Mouse (Mus musculus): Measurements from ENCODE around the gene Scube2. TPM values are rescaled to one million over a fixed set of nuclear protein-coding genes. Genes with fewer than 3 reads are reported as not detected.

Gene Scube2
- total and polyA plus RNA-seq, 3 experiments, result not detected

GRCm38 (mm10) chr7:109860162-109860561 lies 5.3 kb downstream of the Scube2 start:
- dilution Hi-C loops (cut with MboI; ENCODE audit: extremely low pct_ligation_motif_present, extremely low pct_unique_long_range_greater_than_20kb, low sequenced_read_pairs), result no loop called here
- H3K9ac ChIP-seq (ENCODE audit: insufficient read depth, low read depth), result no peak overlapping the region
- TF ChIP-seq RCOR1 (conservative IDR thresholded peaks at IDR 0.05; ENCODE audit: low read depth, low read length), result no peak
- TF ChIP-seq ZC3H11A (IDR thresholded peaks at IDR 0.05; ENCODE audit: low read depth, low read length), result no peak
- no peak for TF ChIP-seq MAFK (IDR thresholded peaks at IDR 0.05; ENCODE audit: insufficient replicate concordance, low read length)
- no peak for TF ChIP-seq POLR2A (IDR thresholded peaks at IDR 0.05; ENCODE audit: low read depth, low read length)
- no peak for DNase-seq (ENCODE audit: extremely low read depth)
- H3K4me3 ChIP-seq (replicated peaks in 1 of 3; ENCODE audit: low read depth in 2 of 3, low read length in 2 of 3, poor library complexity in 1 of 3), result no peak overlapping the region
- no peaks in the 10 kb centered on the region for H3K27me3 ChIP-seq (replicated peaks)
- in situ Hi-C loops (cut with MboI; ENCODE audit: low pct_ligation_motif_present, low pct_unique_long_range_greater_than_20kb, low sequenced_read_pairs), result no loop called here
- no peak overlapping the region for H3K27ac ChIP-seq (ENCODE audit: insufficient read depth, low read depth)
- no peak overlapping the region for H3K4me2 ChIP-seq (ENCODE audit: insufficient read depth, low read depth, poor library complexity, severe bottlenecking)
- H3K9me3 ChIP-seq (replicated peaks; ENCODE audit: low read length), result no peaks in the 10 kb centered on the region
- H3K36me3 ChIP-seq (replicated peaks in 1 of 2; ENCODE audit: control insufficient read depth in 1 of 2, insufficient read depth in 1 of 2, low read length in 1 of 2), result no peaks in the 10 kb centered on the region
- H3K79me2 ChIP-seq (replicated peaks; ENCODE audit: control insufficient read depth, extremely low read depth, insufficient read depth, poor library complexity, severe bottlenecking), result no peaks in the 10 kb centered on the region
- peaks cover 0 to 10% of the 10 kb centered on the region in 2 experiments; a peak in 1 of 4 replicates for H3K4me1 ChIP-seq (ENCODE audit: control insufficient read depth in 1 of 2, insufficient read depth in 2 of 2)

- 0 out of 2 replicates have a peak, but pooled peaks have one; percentile 6 for TF ChIP-seq BHLHE40 (IDR thresholded peaks at IDR 0.05; ENCODE audit: low read depth, low read length)
- TF ChIP-seq CTCF (conservative IDR thresholded peaks at IDR 0.05 in 1 of 2, IDR thresholded peaks at IDR 0.05 in 1 of 2; ENCODE audit: low read depth in 2 of 2, low read length in 2 of 2), result no peak
- Histone ChIP-seq H3K27ac (ENCODE audit: insufficient read depth, low read depth) (no peak overlapping the region), H3K9me3 (replicated peaks; ENCODE audit: low read length) (no peaks in the 10 kb centered on the region), H3K79me2 (replicated peaks; ENCODE audit: control insufficient read depth, extremely low read depth, insufficient read depth, poor library complexity, severe bottlenecking) (no peaks in the 10 kb centered on the region), H3K36me3 (replicated peaks in 1 of 2; ENCODE audit: control insufficient read depth in 1 of 2, insufficient read depth in 1 of 2, low read length in 1 of 2) (no peaks in the 10 kb centered on the region), H3K27me3 (replicated peaks) (no peaks in the 10 kb centered on the region), H3K4me3 (replicated peaks in 1 of 3; ENCODE audit: low read depth in 2 of 3, low read length in 2 of 3, poor library complexity in 1 of 3) (no peak overlapping the region), H3K9ac (ENCODE audit: insufficient read depth, low read depth) (no peak overlapping the region), H3K4me1 (ENCODE audit: control insufficient read depth in 1 of 2, insufficient read depth in 2 of 2) (peaks cover 0 to 10% of the 10 kb centered on the region in 2 experiments; a peak in 1 of 4 replicates), H3K4me2 (ENCODE audit: insufficient read depth, low read depth, poor library complexity, severe bottlenecking) (no peak overlapping the region)
- in situ Hi-C loops (cut with MboI; ENCODE audit: low pct_ligation_motif_present, low pct_unique_long_range_greater_than_20kb, low sequenced_read_pairs), result no loop called here
- no peak for DNase-seq (ENCODE audit: extremely low read depth)
- dilution Hi-C loops (cut with MboI; ENCODE audit: extremely low pct_ligation_motif_present, extremely low pct_unique_long_range_greater_than_20kb, low sequenced_read_pairs), result no loop called here
Observed at GRCm38 (mm10) chr7:109859354-109859753, 6.1 kb downstream of the Scube2 start.

- no peak overlapping the region for H3K27ac ChIP-seq (ENCODE audit: insufficient read depth, low read depth)
- H3K4me1 ChIP-seq (ENCODE audit: control insufficient read depth in 1 of 2, insufficient read depth in 2 of 2), result no peaks in the 10 kb centered on the region
- no peak overlapping the region for H3K4me2 ChIP-seq (ENCODE audit: insufficient read depth, low read depth, poor library complexity, severe bottlenecking)
- TF ChIP-seq USF2 (conservative IDR thresholded peaks at IDR 0.05; ENCODE audit: low read depth, low read length) (no peak), ZMIZ1 (IDR thresholded peaks at IDR 0.05; ENCODE audit: low read depth, low read length) (no peak)
- in situ Hi-C loops (cut with MboI; ENCODE audit: low pct_ligation_motif_present, low pct_unique_long_range_greater_than_20kb, low sequenced_read_pairs) (no loop called here), dilution Hi-C loops (cut with MboI; ENCODE audit: extremely low pct_ligation_motif_present, extremely low pct_unique_long_range_greater_than_20kb, low sequenced_read_pairs) (no loop called here)
- H3K36me3 ChIP-seq (replicated peaks in 1 of 2; ENCODE audit: control insufficient read depth in 1 of 2, insufficient read depth in 1 of 2, low read length in 1 of 2), result no peaks in the 10 kb centered on the region
- no peaks in the 10 kb centered on the region for H3K9me3 ChIP-seq (replicated peaks; ENCODE audit: low read length)
- no peak overlapping the region for H3K9ac ChIP-seq (ENCODE audit: insufficient read depth, low read depth)
- no peaks in the 10 kb centered on the region for H3K27me3 ChIP-seq (replicated peaks)
- no peaks in the 10 kb centered on the region for H3K79me2 ChIP-seq (replicated peaks; ENCODE audit: control insufficient read depth, extremely low read depth, insufficient read depth, poor library complexity, severe bottlenecking)
- H3K4me3 ChIP-seq (replicated peaks in 1 of 3; ENCODE audit: low read depth in 2 of 3, low read length in 2 of 3, poor library complexity in 1 of 3), result no peak overlapping the region
- DNase-seq (ENCODE audit: extremely low read depth), result no peak
Observed at GRCm38 (mm10) chr7:109852752-109853212, 12.7 kb downstream of the Scube2 start.
